Mouse (Mus musculus): ENCODE data around the gene Myo1d. TPM values are rescaled to one million over a fixed set of nuclear protein-coding genes. Genes with fewer than 3 reads are reported as not detected.
"Not testable (repeated sequence)": the region's sequence is repeated elsewhere in the genome, so short reads cannot be mapped to it uniquely, and the experiment has no call there.

The Myo1d gene
- polyA plus RNA-seq, 1 experiment from 2014 or later: 5.6 TPM

DNA sequence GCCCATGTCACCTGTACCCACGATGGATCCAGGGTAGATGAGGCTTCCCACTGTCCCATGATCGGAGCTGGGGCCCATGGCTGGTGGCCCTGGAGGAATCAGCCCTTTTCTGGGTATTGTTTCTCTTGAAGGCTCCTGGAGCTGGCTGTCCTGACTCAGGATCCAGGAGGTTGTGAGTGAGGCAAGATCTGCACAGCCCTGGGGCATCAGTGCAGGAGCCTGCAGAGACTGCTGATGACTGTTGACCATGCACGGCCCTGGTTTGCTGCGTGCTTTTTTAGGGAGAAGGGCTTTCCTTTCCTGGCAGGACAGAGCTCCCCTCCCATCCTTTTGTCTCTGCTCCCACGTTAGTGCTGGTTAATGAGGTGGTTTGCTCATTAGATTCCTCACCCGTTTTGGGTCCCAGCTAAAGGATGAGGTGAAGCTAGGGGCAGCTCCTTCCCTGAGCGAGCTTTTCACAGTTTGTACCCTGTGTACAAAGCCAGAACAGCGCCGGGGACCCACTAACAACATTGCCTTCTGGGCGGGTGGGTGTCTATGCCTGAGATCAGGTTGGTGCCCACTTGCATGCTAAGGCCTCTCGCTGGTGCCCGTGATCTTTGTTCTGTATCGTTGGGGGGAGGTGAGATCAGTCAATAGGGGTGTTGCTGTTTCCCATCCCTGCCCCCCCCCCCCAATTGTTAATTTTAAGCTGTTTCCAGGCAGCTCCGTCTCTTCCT, 301.0 kb downstream of the Myo1d start:
- no peak for ATAC-seq (ENCODE audit: insufficient number of reproducible peaks, insufficient read depth, low FRiP score, low TSS enrichment, low read depth)
- H3K4me1 ChIP-seq (replicated peaks): peaks cover 34% of the 10 kb centered on the region
- WGBS: 75% methylated on average over 14 of the region's 14 CpGs

DNA sequence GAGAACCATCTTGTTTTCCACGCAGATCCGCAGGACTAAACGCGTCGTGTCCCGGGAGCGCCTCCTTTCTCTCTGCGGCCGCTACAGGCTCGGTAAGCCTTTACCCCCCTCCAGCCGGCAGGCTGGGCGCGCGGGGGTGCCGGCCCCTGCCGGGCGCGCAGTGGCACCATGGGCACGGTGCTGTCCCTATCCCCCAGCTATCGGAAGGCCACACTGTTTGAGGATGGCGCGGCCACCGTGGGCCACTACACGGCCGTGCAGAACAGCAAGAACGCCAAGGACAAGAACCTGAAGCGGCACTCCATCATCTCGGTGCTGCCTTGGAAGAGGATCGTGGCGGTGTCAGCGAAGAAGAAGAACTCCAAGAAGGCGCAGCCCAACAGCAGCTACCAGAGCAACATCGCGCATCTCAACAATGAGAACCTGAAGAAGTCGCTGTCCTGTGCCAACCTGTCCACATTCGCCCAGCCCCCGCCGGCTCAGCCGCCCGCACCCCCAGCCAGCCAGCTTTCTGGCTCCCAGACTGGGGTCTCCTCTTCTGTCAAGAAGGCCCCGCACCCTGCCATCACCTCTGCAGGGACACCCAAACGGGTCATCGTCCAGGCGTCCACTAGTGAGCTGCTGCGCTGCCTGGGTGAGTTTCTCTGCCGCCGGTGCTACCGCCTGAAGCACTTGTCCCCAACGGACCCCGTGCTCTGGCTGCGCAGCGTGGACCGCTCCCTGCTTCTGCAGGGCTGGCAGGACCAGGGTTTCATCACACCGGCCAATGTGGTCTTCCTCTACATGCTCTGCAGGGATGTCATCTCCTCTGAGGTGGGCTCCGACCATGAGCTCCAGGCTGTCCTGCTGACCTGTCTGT, 302.3 kb downstream of the Myo1d start:
- peak overlapping the region; percentile 81 for H3K27ac ChIP-seq
- ATAC-seq (ENCODE audit: insufficient number of reproducible peaks, insufficient read depth, low FRiP score, low TSS enrichment, low read depth): peak; percentile 29; the same call in 1 of the 2 replicates
- H3K27me3 ChIP-seq: peaks cover 14% of the 10 kb centered on the region
- H3K9me3 ChIP-seq: no peaks in the 10 kb centered on the region
- peak overlapping the region; percentile 71 for H3K9ac ChIP-seq (replicated peaks)
- peaks cover 34% of the 10 kb centered on the region for H3K4me1 ChIP-seq (replicated peaks)
- WGBS: 14% methylated on average over 53 of the region's 55 CpGs
- peak overlapping the region; percentile 95 for H3K4me2 ChIP-seq
- peaks cover 33% of the 10 kb centered on the region for H3K36me3 ChIP-seq
- H3K4me3 ChIP-seq (replicated peaks): peak overlapping the region; percentile 70

More for the DNA sequence above, 301.0 kb downstream of the Myo1d start:
- H3K4me2 ChIP-seq: peak overlapping the region; percentile 95
- peaks cover 14% of the 10 kb centered on the region for H3K27me3 ChIP-seq
- peak overlapping the region; percentile 70 for H3K4me3 ChIP-seq (replicated peaks)
- H3K36me3 ChIP-seq: peaks cover 20% of the 10 kb centered on the region; the same call in 1 of the 2 replicates
- H3K9me3 ChIP-seq: no peaks in the 10 kb centered on the region
- H3K9ac ChIP-seq (replicated peaks): peak overlapping the region; percentile 18; the same call in 1 of the 2 replicates
- H3K27ac ChIP-seq: no peak overlapping the region

DNA sequence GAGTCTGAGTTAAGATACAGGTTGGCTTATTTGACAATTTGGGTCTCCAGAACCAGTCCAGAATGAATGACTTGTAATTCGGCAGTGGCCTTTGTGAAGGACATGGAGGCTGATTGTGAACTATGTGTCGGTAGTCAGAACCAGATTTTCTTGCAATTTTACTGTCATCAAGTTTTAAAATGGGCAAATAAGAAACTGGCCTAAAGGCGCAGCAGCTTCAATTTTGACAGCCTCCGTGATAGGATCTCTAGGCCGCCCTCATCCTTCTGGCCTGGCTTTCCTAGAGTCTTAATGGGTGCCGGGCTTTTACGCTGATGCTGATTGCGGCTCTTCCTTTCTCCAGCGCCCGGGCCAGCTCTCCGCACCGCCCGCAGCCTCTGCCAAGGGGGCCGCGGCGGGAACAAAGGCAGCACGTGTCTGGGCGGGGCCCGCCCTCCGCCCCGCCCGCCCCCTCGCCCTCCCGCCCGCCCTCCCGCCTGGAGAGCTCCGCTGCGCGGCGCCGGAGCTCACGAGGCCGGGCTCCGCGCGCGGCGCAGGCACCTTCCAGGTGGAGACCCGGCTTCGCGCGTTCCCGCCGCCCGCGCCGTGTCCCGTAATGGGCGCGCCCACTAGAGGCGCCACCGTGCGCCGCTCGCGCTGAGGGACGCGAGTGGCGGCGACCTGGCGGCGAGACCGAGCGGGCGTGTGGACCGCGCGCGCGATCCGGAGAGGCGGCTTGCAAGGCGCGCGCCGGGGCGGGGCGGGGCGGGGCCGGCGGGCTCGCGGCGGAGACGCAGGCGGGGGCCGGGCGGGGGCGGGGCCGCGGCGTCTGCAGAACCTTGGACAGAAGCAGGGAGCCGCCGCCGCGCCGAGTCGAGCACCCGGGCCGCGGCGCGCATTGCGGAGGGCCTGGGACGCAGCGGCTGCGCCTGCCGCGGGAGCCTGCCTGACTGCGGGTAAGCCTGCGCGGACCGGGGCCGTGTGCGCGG, 303.3 kb downstream of the Myo1d start, which contains the start of gene Cdk5r1:
Gene Cdk5r1 (plus strand): TSS at position 802 of the 968 bp plus-strand sequence.
- peaks cover 34% of the 10 kb centered on the region for H3K4me1 ChIP-seq (replicated peaks)
- peak within 1 kb of the TSS; percentile 95 for H3K4me2 ChIP-seq
- H3K9ac ChIP-seq (replicated peaks): peak within 1 kb of the TSS; percentile 71
- H3K4me3 ChIP-seq (replicated peaks): peak within 1 kb of the TSS; percentile 70
- H3K27me3 ChIP-seq: peaks cover 14% of the 10 kb centered on the region
- peak; percentile 89 for ATAC-seq (ENCODE audit: insufficient number of reproducible peaks, insufficient read depth, low FRiP score, low TSS enrichment, low read depth)
- no peaks in the 10 kb centered on the region for H3K9me3 ChIP-seq
- 2% methylated on average over 114 of the region's 116 CpGs for WGBS
- H3K27ac ChIP-seq: peak within 1 kb of the TSS; percentile 81
- H3K36me3 ChIP-seq: peaks cover 42% of the 10 kb centered on the region

DNA sequence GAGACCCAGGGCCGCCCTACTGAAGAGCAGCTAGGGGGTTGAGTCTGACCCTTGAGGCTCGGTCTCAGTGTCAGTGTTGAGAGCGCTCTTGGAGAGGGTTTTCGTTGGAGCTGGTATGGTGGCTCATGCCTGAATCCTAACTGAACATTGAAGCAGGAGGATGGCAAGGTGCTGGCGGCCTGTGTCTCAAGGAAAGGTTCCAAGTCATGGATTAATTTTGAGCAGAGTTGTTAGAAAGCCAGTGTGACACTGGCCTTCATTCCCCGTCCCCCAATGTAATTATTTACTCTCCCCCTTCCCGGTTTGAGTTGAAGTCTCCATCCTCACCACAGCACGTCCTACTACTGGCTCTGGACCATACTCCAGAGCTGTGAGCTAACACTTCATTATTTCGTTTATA, 304.3 kb downstream of the Myo1d start:
- Histone ChIP-seq H3K4me3 (replicated peaks) (0 out of 2 replicates have a peak overlapping the region, but pooled peaks have one; percentile 70), H3K9me3 (no peaks in the 10 kb centered on the region), H3K27me3 (peaks cover 14% of the 10 kb centered on the region), H3K4me2 (no peak overlapping the region), H3K4me1 (replicated peaks) (peaks cover 34% of the 10 kb centered on the region), H3K9ac (replicated peaks) (no peak overlapping the region), H3K36me3 (peaks cover 50% of the 10 kb centered on the region), H3K27ac (0 out of 2 replicates have a peak overlapping the region, but pooled peaks have one; percentile 75)
- 82% methylated on average over 9 of the region's 9 CpGs for WGBS
- no peak for ATAC-seq (ENCODE audit: insufficient number of reproducible peaks, insufficient read depth, low FRiP score, low TSS enrichment, low read depth)

DNA sequence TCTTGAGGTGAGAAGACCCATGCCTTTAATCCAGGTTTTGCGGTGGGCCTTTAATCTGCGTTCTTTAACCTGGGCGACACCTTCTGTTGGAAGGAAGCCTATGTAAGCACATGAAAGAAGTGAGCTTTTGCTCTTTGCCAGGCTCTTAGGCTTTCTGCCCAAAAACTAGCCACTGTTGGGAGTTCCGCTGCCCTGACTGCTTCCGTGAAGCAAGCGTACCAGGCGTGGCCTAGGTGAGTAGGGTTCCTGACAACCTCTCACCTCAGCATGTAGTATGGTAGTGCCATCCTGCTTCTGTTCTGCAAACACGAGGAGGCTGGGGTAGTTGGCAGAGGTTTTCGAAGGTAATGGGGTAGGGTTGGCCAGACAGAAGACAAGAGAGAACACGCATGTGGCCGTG, 305.0 kb downstream of the Myo1d start:
- Histone ChIP-seq H3K27me3 (peaks cover 14% of the 10 kb centered on the region), H3K27ac (no peak overlapping the region), H3K4me3 (replicated peaks) (no peak overlapping the region), H3K36me3 (peaks cover 54% of the 10 kb centered on the region), H3K9me3 (no peaks in the 10 kb centered on the region), H3K9ac (replicated peaks) (no peak overlapping the region), H3K4me1 (replicated peaks) (peaks cover 31% of the 10 kb centered on the region), H3K4me2 (no peak overlapping the region)
- ATAC-seq (ENCODE audit: insufficient number of reproducible peaks, insufficient read depth, low FRiP score, low TSS enrichment, low read depth): no peak
- WGBS: 91% methylated on average over 11 of the region's 11 CpGs

DNA sequence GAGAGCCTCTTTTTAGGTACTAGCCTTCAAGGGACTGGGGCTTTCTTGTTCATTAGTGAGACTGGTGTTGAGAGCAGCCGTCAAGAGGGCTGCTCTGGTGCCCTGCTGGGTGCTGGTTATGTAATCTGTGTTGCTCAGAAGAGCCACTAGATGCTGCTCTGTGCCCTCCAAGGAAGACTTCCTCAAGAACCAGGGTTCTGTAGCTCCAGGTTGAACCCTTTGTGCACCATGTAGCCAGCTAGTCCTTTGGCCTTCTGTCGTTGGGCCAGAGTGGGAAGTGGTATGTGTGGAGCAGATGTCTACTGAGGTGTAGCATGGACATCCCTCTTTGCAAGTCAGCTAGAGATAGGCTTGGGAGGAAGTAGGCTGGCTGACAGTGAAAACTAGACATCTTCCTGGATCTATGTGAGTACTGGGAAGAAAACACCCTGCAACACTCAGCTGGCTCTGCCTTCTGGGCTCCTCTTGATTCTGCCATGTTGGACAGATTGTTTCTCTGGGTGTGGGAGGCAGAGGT, 305.6 kb downstream of the Myo1d start:
- Histone ChIP-seq H3K9ac (replicated peaks) (no peak overlapping the region), H3K9me3 (no peaks in the 10 kb centered on the region), H3K4me2 (no peak overlapping the region), H3K4me3 (replicated peaks) (no peak overlapping the region), H3K4me1 (replicated peaks) (peaks cover 25% of the 10 kb centered on the region), H3K36me3 (peaks cover 57% of the 10 kb centered on the region), H3K27ac (no peak overlapping the region), H3K27me3 (peaks cover 14% of the 10 kb centered on the region)
- no peak for ATAC-seq (ENCODE audit: insufficient number of reproducible peaks, insufficient read depth, low FRiP score, low TSS enrichment, low read depth)
- WGBS: 67% methylated on average over 2 of the region's 2 CpGs

DNA sequence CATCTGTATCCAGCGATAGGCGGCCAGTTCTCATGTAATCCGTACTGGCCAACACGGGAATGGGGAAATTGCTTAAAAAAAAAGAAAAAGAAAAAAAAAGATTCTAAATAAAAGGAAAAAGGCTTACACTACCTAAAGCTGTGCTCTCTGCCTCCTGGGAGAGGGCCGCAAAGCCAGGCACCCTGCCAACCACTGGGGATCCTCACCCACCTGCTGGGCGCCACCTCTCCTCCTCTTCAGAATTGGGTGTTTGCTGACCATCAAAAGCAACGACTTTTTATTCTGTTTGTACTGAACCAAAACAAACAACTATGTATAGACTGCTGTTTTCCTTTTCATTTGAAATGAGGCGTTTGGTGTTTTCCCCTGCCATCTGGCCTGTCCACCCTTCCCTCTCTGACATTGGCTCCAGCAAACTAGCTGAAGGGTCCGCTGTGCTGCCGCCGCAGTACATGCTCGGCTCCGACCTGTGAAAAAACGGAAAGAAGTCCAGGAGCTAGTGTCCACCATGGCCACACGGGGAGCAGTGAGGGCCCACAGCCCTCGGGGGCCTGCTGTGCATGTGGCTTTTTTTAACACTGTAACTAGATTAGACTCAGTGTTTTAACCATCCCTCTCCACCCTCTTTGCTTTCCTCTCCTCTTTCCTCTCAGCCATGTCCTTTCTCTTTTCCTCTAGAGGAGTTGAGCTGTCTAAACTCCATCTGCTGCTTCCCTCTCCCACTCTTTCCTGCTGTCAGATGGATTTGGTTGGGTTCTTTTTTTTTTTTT, 307.8 kb downstream of the Myo1d start:
- peaks cover 79% of the 10 kb centered on the region for H3K36me3 ChIP-seq
- no peak for ATAC-seq (ENCODE audit: insufficient number of reproducible peaks, insufficient read depth, low FRiP score, low TSS enrichment, low read depth)
- 83% methylated on average over 16 of the region's 16 CpGs for WGBS

DNA sequence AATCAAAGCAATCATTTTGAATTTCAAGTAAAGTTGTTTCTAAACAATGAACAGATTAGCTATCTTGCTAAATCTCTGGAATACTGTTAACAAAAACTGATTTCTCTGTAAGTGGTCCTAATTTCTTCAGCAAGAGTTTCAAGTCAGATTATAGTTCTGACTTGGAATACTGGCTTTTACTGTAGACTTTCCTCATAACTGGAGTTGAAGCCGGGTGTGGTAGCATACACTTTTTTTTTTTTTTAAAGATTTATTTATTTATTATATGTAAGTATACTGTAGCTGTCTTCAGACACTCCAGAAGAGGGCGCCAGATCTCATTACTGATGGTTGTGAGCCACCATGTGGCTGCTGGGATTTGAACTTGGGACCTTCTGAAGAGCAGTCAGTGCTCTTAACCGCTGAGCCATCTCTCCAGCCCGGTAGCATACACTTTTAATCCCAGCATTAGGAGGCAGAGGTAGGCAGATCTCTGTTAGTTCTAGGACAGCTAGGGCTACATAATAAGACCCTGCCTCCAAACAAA, 316.2 kb downstream of the Myo1d start:
- H3K27me3 ChIP-seq; H3K4me3 ChIP-seq (replicated peaks); H3K4me1 ChIP-seq (replicated peaks); H3K9ac ChIP-seq (replicated peaks); H3K9me3 ChIP-seq; ATAC-seq (ENCODE audit: insufficient number of reproducible peaks, insufficient read depth, low FRiP score, low TSS enrichment, low read depth); H3K27ac ChIP-seq; H3K4me2 ChIP-seq: not testable (repeated sequence)
- WGBS: 87% methylated on average over 4 of the region's 4 CpGs
- peaks cover 90% of the 10 kb centered on the region for H3K36me3 ChIP-seq

More for the DNA sequence above, 307.8 kb downstream of the Myo1d start:
- Histone ChIP-seq H3K27me3 (no peaks in the 10 kb centered on the region), H3K9me3 (no peaks in the 10 kb centered on the region), H3K4me3 (replicated peaks) (no peak overlapping the region), H3K27ac (no peak overlapping the region), H3K4me1 (replicated peaks) (peaks cover 6% of the 10 kb centered on the region; the same call in 1 of the 2 replicates), H3K4me2 (no peak overlapping the region), H3K9ac (replicated peaks) (no peak overlapping the region)

DNA sequence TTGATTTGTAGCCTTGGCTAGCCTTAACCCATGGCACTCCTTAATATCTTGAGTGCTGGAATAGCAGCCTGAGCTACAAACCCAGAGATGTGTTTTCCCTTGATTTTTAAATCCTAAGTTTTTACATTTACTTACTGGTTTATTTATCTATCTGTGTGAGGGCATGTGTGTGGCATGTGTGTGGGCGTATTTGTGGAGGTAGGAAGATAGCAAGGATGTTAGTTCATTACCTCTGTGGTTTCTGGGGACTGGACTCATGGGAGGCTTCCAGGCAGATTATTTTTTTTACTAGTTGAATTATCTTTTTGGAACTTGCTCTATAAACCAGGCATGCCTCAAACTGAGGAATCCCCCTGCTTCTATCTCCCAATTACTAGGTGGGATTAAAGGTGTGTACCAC, 326.6 kb downstream of the Myo1d start:
- H3K4me1 ChIP-seq (replicated peaks): no peaks in the 10 kb centered on the region
- H3K4me3 ChIP-seq (replicated peaks): no peak overlapping the region
- H3K9me3 ChIP-seq: no peaks in the 10 kb centered on the region
- H3K4me2 ChIP-seq: no peak overlapping the region
- ATAC-seq (ENCODE audit: insufficient number of reproducible peaks, insufficient read depth, low FRiP score, low TSS enrichment, low read depth): no peak
- no peak overlapping the region for H3K27ac ChIP-seq
- no peaks in the 10 kb centered on the region for H3K27me3 ChIP-seq
- peaks cover 91% of the 10 kb centered on the region for H3K36me3 ChIP-seq
- no peak overlapping the region for H3K9ac ChIP-seq (replicated peaks)
- 95% methylated on average over 1 of the region's 1 CpGs for WGBS

DNA sequence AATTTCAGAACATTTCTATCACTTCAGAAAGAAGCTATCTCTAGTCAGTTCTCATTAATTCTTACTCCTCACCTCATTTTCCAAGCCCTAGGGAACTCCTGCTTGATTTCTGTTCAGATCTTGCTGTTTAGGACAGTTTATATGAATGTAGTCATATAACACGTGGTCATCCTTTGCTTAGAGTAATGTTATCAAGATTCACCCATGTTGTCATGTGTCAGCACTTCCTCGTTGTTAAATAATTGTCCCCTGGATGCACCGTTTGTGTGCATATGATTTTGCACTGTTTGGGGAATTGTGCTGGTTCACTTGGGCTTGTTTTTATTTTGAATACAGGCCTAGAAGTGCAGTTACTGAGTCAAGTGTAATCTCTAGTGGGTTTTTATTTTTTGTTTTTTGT, 327.6 kb downstream of the Myo1d start:
- no peak overlapping the region for H3K4me3 ChIP-seq (replicated peaks)
- peaks cover 91% of the 10 kb centered on the region for H3K36me3 ChIP-seq

More for the DNA sequence above, 327.6 kb downstream of the Myo1d start:
- 92% methylated on average over 3 of the region's 3 CpGs for whole genome bisulfite sequencing
- no peak for ATAC-seq (ENCODE audit: insufficient number of reproducible peaks, insufficient read depth, low FRiP score, low TSS enrichment, low read depth)
- no peak overlapping the region for H3K9ac ChIP-seq (replicated peaks)
- H3K27me3 ChIP-seq: no peaks in the 10 kb centered on the region
- no peaks in the 10 kb centered on the region for H3K4me1 ChIP-seq (replicated peaks)
- H3K9me3 ChIP-seq: no peaks in the 10 kb centered on the region
- H3K4me2 ChIP-seq: no peak overlapping the region
- no peak overlapping the region for H3K27ac ChIP-seq
